Mouse (Mus musculus) lung, postnatal 0 days (tissue): ENCODE measurements around the gene Aox3. TPM values are rescaled to one million over a fixed set of nuclear protein-coding genes. Genes with fewer than 3 reads are reported as not detected.
A peak's percentile ranks its signal among the peaks of the same experiment; 100 is the strongest.

Experiments used
- ATAC-seq: fragments of 200-750 bp; cut with Nextera tagmentation; 2 replicates; pipeline ENCODE4 v1.8.0; 2017; ENCODE audit warnings: moderate library complexity
- DNase-seq: peaks from one replicate; pipeline ENCODE4 v3.0.0-alpha.2; 2016; ENCODE audit warnings: low spot score
- H3K27ac ChIP-seq: fragments of 300-500 bp; sonication (generic); 2 replicates; pipeline ENCODE4 v1.5.1; 2014; ENCODE audit warnings: antibody characterized with exemption, mild to moderate bottlenecking, low read length, mixed read lengths
- H3K27me3 ChIP-seq: fragments of 300-500 bp; sonication (generic); replicated peaks from 2 replicates; pipeline ENCODE4 v1.6.1; 2014; ENCODE audit warnings: low read length, mixed read lengths; ENCODE audit not compliant: insufficient read depth
- H3K36me3 ChIP-seq: fragments of 300-500 bp; sonication (generic); 2 replicates; pipeline ENCODE4 v1.6.1; 2014; ENCODE audit warnings: low read length, mixed read lengths; ENCODE audit not compliant: insufficient read depth
- H3K4me1 ChIP-seq: fragments of 300-500 bp; sonication (generic); 2 replicates; pipeline ENCODE4 v1.6.1; 2014; ENCODE audit warnings: antibody characterized with exemption, low read depth, low read length, mixed read lengths; ENCODE audit not compliant: insufficient read depth
- H3K4me2 ChIP-seq: fragments of 300-500 bp; sonication (generic); replicated peaks from 2 replicates; pipeline ENCODE4 v1.6.1; 2014; ENCODE audit warnings: low read depth, mild to moderate bottlenecking, low read length, moderate library complexity, mixed read lengths
- H3K4me3 ChIP-seq: fragments of 300-500 bp; sonication (generic); 2 replicates; pipeline ENCODE4 v1.5.1; 2014; ENCODE audit warnings: low read depth, low read length
- H3K9ac ChIP-seq: fragments of 300-500 bp; sonication (generic); replicated peaks from 2 replicates; pipeline ENCODE4 v1.6.1; 2014; ENCODE audit warnings: low read depth, mild to moderate bottlenecking
- H3K9me3 ChIP-seq: fragments of 300-500 bp; sonication (generic); 2 replicates; pipeline ENCODE4 v1.6.1; 2016; ENCODE audit warnings: low read length, mixed read lengths
- CTCF ChIP-seq: IDR thresholded peaks from 2 replicates; pipeline ENCODE4 v1.5.1; 2016; ENCODE audit warnings: antibody characterized with exemption, mild to moderate bottlenecking
- EP300 ChIP-seq: IDR thresholded peaks from 2 replicates; pipeline ENCODE4 v1.6.1; 2016; ENCODE audit warnings: antibody characterized with exemption, mild to moderate bottlenecking, control low read depth
- WGBS: fragments of 180-500 bp; shearing (Covaris S2); extraction: QIAGEN DNeasy Blood & Tissue Kit; methylation state at CpG from one replicate; pipeline ENCODE4 v1.1.7; 2014; 5-methylcytosine and 5-hydroxymethylcytosine counted together
- polyA plus RNA-seq: library from polyadenylated mRNA; unstranded; fragments of >200 nt; fragmentation: Nextera tagmentation; extraction: Ambion mirVana; gene quantifications from 2 replicates; pipeline ENCODE4 v1.2.1, GENCODE M21; 2015

Aox3 gene
- polyA plus RNA-seq, 1 experiment from 2014 or later = 9.9 TPM

GRCm38 (mm10) chr1:58113441-58113840 lies 511 bp downstream of the Aox3 start:
- Histone ChIP-seq H3K4me2 (peak overlapping the region; percentile 17), H3K4me1 (no peaks in the 10 kb centered on the region), H3K27ac (no peak overlapping the region), H3K36me3 (no peaks in the 10 kb centered on the region), H3K9me3 (no peaks in the 10 kb centered on the region), H3K4me3 (no peak overlapping the region), H3K9ac (no peak overlapping the region), H3K27me3 (no peaks in the 10 kb centered on the region)
- no peak for ATAC-seq
- TF ChIP-seq EP300 (no peak), CTCF (no peak)
- no peak for DNase-seq

- Histone ChIP-seq H3K4me3 (no peak overlapping the region), H3K27ac (no peak overlapping the region), H3K4me1 (no peaks in the 10 kb centered on the region), H3K9ac (no peak overlapping the region), H3K36me3 (no peaks in the 10 kb centered on the region), H3K27me3 (no peaks in the 10 kb centered on the region), H3K9me3 (no peaks in the 10 kb centered on the region), H3K4me2 (peak overlapping the region; percentile 17)
- peak; percentile 59 for DNase-seq
- peak; percentile 65 for ATAC-seq
- 39% methylated on average over 6 of the region's 6 CpGs for WGBS
- TF ChIP-seq CTCF (no peak), EP300 (no peak)
Observed at GRCm38 (mm10) chr1:58114021-58114560, 1.2 kb downstream of the Aox3 start.

GRCm38 (mm10) chr1:58114666-58115375 lies 1.9 kb downstream of the Aox3 start:
- no peaks in the 10 kb centered on the region for H3K9me3 ChIP-seq
- no peak overlapping the region for H3K27ac ChIP-seq
- ATAC-seq = no peak
- no peak overlapping the region for H3K4me3 ChIP-seq
- 50% methylated on average over 12 of the region's 12 CpGs for WGBS
- no peaks in the 10 kb centered on the region for H3K27me3 ChIP-seq
- no peak overlapping the region for H3K9ac ChIP-seq
- no peak for TF ChIP-seq EP300
- TF ChIP-seq CTCF = no peak
- H3K4me1 ChIP-seq = no peaks in the 10 kb centered on the region
- H3K36me3 ChIP-seq = no peaks in the 10 kb centered on the region
- peak overlapping the region; percentile 17; the same call in 1 of the 2 replicates for H3K4me2 ChIP-seq
- DNase-seq = no peak

- DNase-seq = no peak
- Histone ChIP-seq H3K4me1 (no peaks in the 10 kb centered on the region), H3K9me3 (no peaks in the 10 kb centered on the region), H3K4me3 (no peak overlapping the region), H3K4me2 (no peak overlapping the region), H3K36me3 (no peaks in the 10 kb centered on the region), H3K9ac (no peak overlapping the region), H3K27me3 (no peaks in the 10 kb centered on the region), H3K27ac (no peak overlapping the region)
- ATAC-seq = no peak
- TF ChIP-seq EP300 (no peak), CTCF (no peak)
- 80% methylated on average over 3 of the region's 3 CpGs for WGBS
Observed at GRCm38 (mm10) chr1:58118231-58118630, 5.3 kb downstream of the Aox3 start.

- Histone ChIP-seq H3K36me3 (no peaks in the 10 kb centered on the region), H3K27me3 (no peaks in the 10 kb centered on the region), H3K9ac (no peak overlapping the region), H3K9me3 (no peaks in the 10 kb centered on the region), H3K27ac (no peak overlapping the region), H3K4me3 (no peak overlapping the region), H3K4me2 (no peak overlapping the region), H3K4me1 (no peaks in the 10 kb centered on the region)
- ATAC-seq (no peak), DNase-seq (no peak)
- 81% methylated on average over 8 of the region's 8 CpGs for WGBS
- TF ChIP-seq CTCF = no peak
- no peak for TF ChIP-seq EP300
Observed at GRCm38 (mm10) chr1:58124901-58125300, 12.0 kb downstream of the Aox3 start.

- Histone ChIP-seq H3K9ac (no peak overlapping the region), H3K27me3 (no peaks in the 10 kb centered on the region), H3K9me3 (no peaks in the 10 kb centered on the region), H3K36me3 (no peaks in the 10 kb centered on the region), H3K27ac (no peak overlapping the region), H3K4me2 (no peak overlapping the region), H3K4me3 (no peak overlapping the region), H3K4me1 (no peaks in the 10 kb centered on the region)
- DNase-seq (no peak), ATAC-seq (no peak)
- TF ChIP-seq CTCF = no peak
- no peak for TF ChIP-seq EP300
Observed at GRCm38 (mm10) chr1:58137891-58138290, 25.0 kb downstream of the Aox3 start.
